Mouse (Mus musculus) regulatory T cell (primary cell): ENCODE measurements around the gene Ube2h.

ENCODE experiments used
- in situ Hi-C: fragments of 300-600 bp; cut with MboI, MseI; formaldehyde crosslinking; loops from one replicate; pipeline ENCODE4 v1.15.1; 2025; ENCODE audit warnings: high pct_unique_total_duplicates

Gene Ube2h

GRCm38 (mm10) chr6:30245397-30245796 is 58.9 kb downstream of the Ube2h start:
- in situ Hi-C loops, result no loop called here

- in situ Hi-C loops, result no loop called here
These were observed 60.9 kb downstream of the Ube2h start for GRCm38 (mm10) chr6:30243347-30244007.

- in situ Hi-C loops, result no loop called here
These were observed 61.4 kb downstream of the Ube2h start for GRCm38 (mm10) chr6:30242928-30243327.

GRCm38 (mm10) chr6:30240105-30240504 is 64.2 kb downstream of the Ube2h start:
- in situ Hi-C loops, result no loop called here

- in situ Hi-C loops, result no loop called here
These were observed 65.1 kb downstream of the Ube2h start for GRCm38 (mm10) chr6:30239207-30239606.

- in situ Hi-C loops, result no loop called here
These were observed 66.3 kb downstream of the Ube2h start for GRCm38 (mm10) chr6:30238079-30238478.

- in situ Hi-C loops, result no loop called here
These were observed 67.8 kb downstream of the Ube2h start for GRCm38 (mm10) chr6:30236564-30236963.

GRCm38 (mm10) chr6:30231758-30232293 is 72.5 kb downstream of the Ube2h start:
- in situ Hi-C loops, result no loop called here

GRCm38 (mm10) chr6:30230246-30230645 is 74.1 kb downstream of the Ube2h start:
- in situ Hi-C loops, result no loop called here

- in situ Hi-C loops, result no loop called here
These were observed 75.4 kb downstream of the Ube2h start for GRCm38 (mm10) chr6:30228921-30229320.

- in situ Hi-C loops, result no loop called here
These were observed 76.0 kb downstream of the Ube2h start for GRCm38 (mm10) chr6:30228353-30228752.

- in situ Hi-C loops, result no loop called here
These were observed 77.2 kb downstream of the Ube2h start for GRCm38 (mm10) chr6:30226971-30227700.

GRCm38 (mm10) chr6:30224693-30225092 is 79.6 kb downstream of the Ube2h start:
- in situ Hi-C loops, result loop anchor here (25.0 kb wide), 1 partner anchor 138 kb away; no protein-coding TSS in a partner anchor

GRCm38 (mm10) chr6:30222321-30222720 is 82.0 kb downstream of the Ube2h start:
- in situ Hi-C loops, result loop anchor here (25.0 kb wide), 1 partner anchor 140 kb away; no protein-coding TSS in a partner anchor

GRCm38 (mm10) chr6:30217581-30217980 is 86.8 kb downstream of the Ube2h start:
- in situ Hi-C loops, result loop anchor here (25.0 kb wide), 1 partner anchor 145 kb away; no protein-coding TSS in a partner anchor

GRCm38 (mm10) chr6:30212468-30212867 is 91.9 kb downstream of the Ube2h start:
- in situ Hi-C loops, result loop anchor here (25.0 kb wide), 1 partner anchor 150 kb away; no protein-coding TSS in a partner anchor

- in situ Hi-C loops, result loop anchor here (25.0 kb wide), 1 partner anchor 150 kb away; no protein-coding TSS in a partner anchor
These were observed 92.5 kb downstream of the Ube2h start for GRCm38 (mm10) chr6:30211641-30212455.

GRCm38 (mm10) chr6:30210788-30211187 is 93.6 kb downstream of the Ube2h start:
- in situ Hi-C loops, result loop anchor here (25.0 kb wide), 1 partner anchor 152 kb away; no protein-coding TSS in a partner anchor

GRCm38 (mm10) chr6:30208844-30209243 is 95.5 kb downstream of the Ube2h start:
- in situ Hi-C loops, result loop anchor here (25.0 kb wide), 1 partner anchor 153 kb away; no protein-coding TSS in a partner anchor

GRCm38 (mm10) chr6:30205587-30206202 is 98.6 kb downstream of the Ube2h start:
- in situ Hi-C loops, result loop anchor here (25.0 kb wide), 1 partner anchor 157 kb away; no protein-coding TSS in a partner anchor

GRCm38 (mm10) chr6:30205180-30205538 is 99.2 kb downstream of the Ube2h start:
- in situ Hi-C loops, result loop anchor here (25.0 kb wide), 1 partner anchor 157 kb away; no protein-coding TSS in a partner anchor
